Mouse (Mus musculus) NIH3T3 (cell line): Measurements from ENCODE around the gene 9130213A22Rik.

Experiments used
- DNase-seq: peaks from one replicate; pipeline ENCODE4 v3.0.0-alpha.2; 2012; ENCODE audit warnings: low read depth

9130213A22Rik gene

GRCm38 (mm10) chr11:69073951-69074775, 48.2 kb downstream of the 9130213A22Rik start:
- peak; percentile 52 for DNase-seq

GRCm38 (mm10) chr11:69073065-69073888, 49.1 kb downstream of the 9130213A22Rik start:
- peak; percentile 92 for DNase-seq

- DNase-seq: peak; percentile 45
These were observed 49.7 kb downstream of the 9130213A22Rik start for GRCm38 (mm10) chr11:69072666-69073064.

GRCm38 (mm10) chr11:69072234-69072633, 50.2 kb downstream of the 9130213A22Rik start:
- DNase-seq: no peak

GRCm38 (mm10) chr11:69071262-69071661, 51.1 kb downstream of the 9130213A22Rik start:
- DNase-seq: peak; percentile 63

GRCm38 (mm10) chr11:69070590-69071222, 51.7 kb downstream of the 9130213A22Rik start, which contains the start of gene Tmem107:
Gene Tmem107, plus strand, starts transcription at chr11:69070806.
- peak; percentile 98 for DNase-seq

GRCm38 (mm10) chr11:69070093-69070492, 52.3 kb downstream of the 9130213A22Rik start:
- no peak for DNase-seq
